Mouse (Mus musculus) hindbrain, embryonic 14.5 days (tissue): Measurements from ENCODE around the gene Gm16181. TPM values are rescaled to one million over a fixed set of nuclear protein-coding genes. Genes with fewer than 3 reads are reported as not detected.

Experiments
- ATAC-seq: fragments of 200-750 bp; cut with Nextera tagmentation; 2 replicates; pipeline ENCODE4 v1.8.0; 2017; ENCODE audit warnings: moderate number of reproducible peaks, mild to moderate bottlenecking, moderate TSS enrichment, moderate library complexity; ENCODE audit not compliant: low FRiP score
- DNase-seq: peaks from one replicate; pipeline ENCODE4 v3.0.0-alpha.2; 2015; ENCODE audit warnings: low spot score
- H3K27ac ChIP-seq: fragments of 300-500 bp; sonication (generic); 2 replicates; pipeline ENCODE4 v1.5.1; 2014; ENCODE audit warnings: mild to moderate bottlenecking, moderate library complexity
- H3K27me3 ChIP-seq: fragments of 300-500 bp; sonication (generic); 2 replicates; pipeline ENCODE4 v1.6.1; 2014; ENCODE audit warnings: mild to moderate bottlenecking, low read length, mixed read lengths; ENCODE audit not compliant: control insufficient read depth, insufficient read depth
- H3K36me3 ChIP-seq: fragments of 300-500 bp; sonication (generic); replicated peaks from 2 replicates; pipeline ENCODE4 v1.6.1; 2014; ENCODE audit not compliant: control insufficient read depth, insufficient read depth
- H3K4me1 ChIP-seq: fragments of 300-500 bp; sonication (generic); replicated peaks from 2 replicates; pipeline ENCODE4 v1.6.1; 2014; ENCODE audit warnings: antibody characterized with exemption, low read length, mixed read lengths; ENCODE audit not compliant: control insufficient read depth, insufficient read depth
- H3K4me2 ChIP-seq: fragments of 300-500 bp; sonication (generic); replicated peaks from 2 replicates; pipeline ENCODE4 v1.6.1; 2014; ENCODE audit warnings: mild to moderate bottlenecking, moderate library complexity
- H3K4me3 ChIP-seq: fragments of 300-500 bp; sonication (generic); replicated peaks from 2 replicates; pipeline ENCODE4 v1.5.1; 2014; ENCODE audit warnings: mild to moderate bottlenecking, low read length
- H3K9ac ChIP-seq: fragments of 300-500 bp; sonication (generic); 2 replicates; pipeline ENCODE4 v1.6.1; 2014
- H3K9me3 ChIP-seq: fragments of 300-500 bp; sonication (generic); 2 replicates; pipeline ENCODE4 v1.6.1; 2016; ENCODE audit warnings: low read length; ENCODE audit not compliant: control insufficient read depth
- WGBS: fragments of 180-500 bp; shearing (Covaris S2); extraction: QIAGEN DNeasy Blood & Tissue Kit; methylation state at CpG from one replicate; pipeline ENCODE4 v1.1.7; 2014; 5-methylcytosine and 5-hydroxymethylcytosine counted together
- polyA plus RNA-seq: library from polyadenylated mRNA; unstranded; fragments of >200 nt; fragmentation: Nextera tagmentation; extraction: Ambion mirVana; gene quantifications from 2 replicates; pipeline ENCODE4 v1.2.1, GENCODE M21; 2014

Gene Gm16181
- polyA plus RNA-seq, 1 experiment from 2014 or later: not detected

- no peak overlapping the region for H3K4me3 ChIP-seq
- no peaks in the 10 kb centered on the region for H3K36me3 ChIP-seq
- H3K9ac ChIP-seq: no peak overlapping the region
- no peak overlapping the region for H3K27ac ChIP-seq
- H3K9me3 ChIP-seq: no peaks in the 10 kb centered on the region
- ATAC-seq: no peak
- H3K27me3 ChIP-seq: peaks cover 17% of the 10 kb centered on the region
- H3K4me1 ChIP-seq: 0 out of 2 replicates have a peak, but pooled peaks cover 2% of the 10 kb centered on the region
- no peak for DNase-seq
- no peak overlapping the region for H3K4me2 ChIP-seq
- WGBS: 75% methylated on average over 11 of the region's 11 CpGs
Observed at GRCm38 (mm10) chr17:35201128-35201527, 19.5 kb upstream of the Gm16181 start.

GRCm38 (mm10) chr17:35201787-35202186 is 18.8 kb upstream of the Gm16181 start, which contains the start of gene Tnf:
TSS of gene Tnf (minus strand) at chr17:35202007.
- H3K4me2 ChIP-seq: no peak within 1 kb of the TSS
- WGBS: 51% methylated on average over 13 of the region's 13 CpGs
- H3K36me3 ChIP-seq: no peaks in the 10 kb centered on the region
- DNase-seq: no peak
- no peak for ATAC-seq
- H3K27me3 ChIP-seq: peaks cover 12% of the 10 kb centered on the region
- no peak within 1 kb of the TSS for H3K27ac ChIP-seq
- H3K9me3 ChIP-seq: no peaks in the 10 kb centered on the region
- H3K4me3 ChIP-seq: no peak within 1 kb of the TSS
- H3K4me1 ChIP-seq: no peaks in the 10 kb centered on the region
- no peak within 1 kb of the TSS for H3K9ac ChIP-seq

GRCm38 (mm10) chr17:35202442-35202841 is 18.2 kb upstream of the Gm16181 start:
- Histone ChIP-seq H3K9me3 (no peaks in the 10 kb centered on the region), H3K4me2 (no peak overlapping the region), H3K27me3 (peaks cover 7% of the 10 kb centered on the region; the same call in 1 of the 2 replicates), H3K4me1 (no peaks in the 10 kb centered on the region), H3K36me3 (no peaks in the 10 kb centered on the region), H3K27ac (no peak overlapping the region), H3K9ac (no peak overlapping the region), H3K4me3 (no peak overlapping the region)
- WGBS: 80% methylated on average over 4 of the region's 4 CpGs
- DNase-seq: no peak
- no peak for ATAC-seq

- H3K9ac ChIP-seq: 0 out of 2 replicates have a peak within 1 kb of the TSS, but pooled peaks have one; percentile 11
- 36% methylated on average over 20 of the region's 20 CpGs for WGBS
- no peaks in the 10 kb centered on the region for H3K36me3 ChIP-seq
- H3K27me3 ChIP-seq: peaks cover 7% of the 10 kb centered on the region; the same call in 1 of the 2 replicates
- H3K4me3 ChIP-seq: no peak within 1 kb of the TSS
- no peak within 1 kb of the TSS for H3K4me2 ChIP-seq
- no peaks in the 10 kb centered on the region for H3K4me1 ChIP-seq
- DNase-seq (no peak), ATAC-seq (no peak)
- H3K27ac ChIP-seq: no peak within 1 kb of the TSS
- H3K9me3 ChIP-seq: no peaks in the 10 kb centered on the region
Observed at GRCm38 (mm10) chr17:35204494-35205379, 15.9 kb upstream of the Gm16181 start, which contains the start of gene Lta. TSS of gene Lta (minus strand) at chr17:35205351.

- WGBS: 59% methylated on average over 10 of the region's 10 CpGs
- Histone ChIP-seq H3K9me3 (no peaks in the 10 kb centered on the region), H3K27me3 (peaks cover 7% of the 10 kb centered on the region; the same call in 1 of the 2 replicates), H3K4me2 (no peak overlapping the region), H3K27ac (no peak overlapping the region), H3K4me3 (no peak overlapping the region), H3K36me3 (no peaks in the 10 kb centered on the region), H3K9ac (0 out of 2 replicates have a peak overlapping the region, but pooled peaks have one; percentile 11), H3K4me1 (no peaks in the 10 kb centered on the region)
- DNase-seq (no peak), ATAC-seq (no peak)
Observed at GRCm38 (mm10) chr17:35205380-35205769, 15.3 kb upstream of the Gm16181 start.

GRCm38 (mm10) chr17:35209785-35210535 is 10.7 kb upstream of the Gm16181 start:
- no peak overlapping the region for H3K4me2 ChIP-seq
- H3K27me3 ChIP-seq: peaks cover 4% of the 10 kb centered on the region; the same call in 1 of the 2 replicates
- WGBS: 73% methylated on average over 12 of the region's 12 CpGs
- no peak for ATAC-seq
- H3K9me3 ChIP-seq: no peaks in the 10 kb centered on the region
- H3K4me1 ChIP-seq: no peaks in the 10 kb centered on the region
- H3K27ac ChIP-seq: no peak overlapping the region
- no peak for DNase-seq
- no peak overlapping the region for H3K4me3 ChIP-seq
- H3K9ac ChIP-seq: no peak overlapping the region
- no peaks in the 10 kb centered on the region for H3K36me3 ChIP-seq

GRCm38 (mm10) chr17:35210593-35210992 is 10.0 kb upstream of the Gm16181 start:
- Histone ChIP-seq H3K36me3 (no peaks in the 10 kb centered on the region), H3K9me3 (no peaks in the 10 kb centered on the region), H3K4me3 (no peak overlapping the region), H3K4me1 (no peaks in the 10 kb centered on the region), H3K27ac (no peak overlapping the region), H3K9ac (no peak overlapping the region), H3K4me2 (no peak overlapping the region), H3K27me3 (no peaks in the 10 kb centered on the region)
- WGBS: 82% methylated on average over 3 of the region's 3 CpGs
- no peak for DNase-seq
- no peak for ATAC-seq

- Histone ChIP-seq H3K4me1 (no peaks in the 10 kb centered on the region), H3K4me2 (no peak overlapping the region), H3K27me3 (no peaks in the 10 kb centered on the region), H3K36me3 (no peaks in the 10 kb centered on the region), H3K9ac (no peak overlapping the region), H3K4me3 (no peak overlapping the region), H3K27ac (no peak overlapping the region), H3K9me3 (no peaks in the 10 kb centered on the region)
- DNase-seq (no peak), ATAC-seq (no peak)
- WGBS: 94% methylated on average over 5 of the region's 5 CpGs
Observed at GRCm38 (mm10) chr17:35213071-35213470, 7.6 kb upstream of the Gm16181 start.

- DNase-seq (no peak), ATAC-seq (no peak)
- H3K9ac ChIP-seq: no peak overlapping the region
- no peaks in the 10 kb centered on the region for H3K27me3 ChIP-seq
- peaks cover 23% of the 10 kb centered on the region for H3K36me3 ChIP-seq
- no peaks in the 10 kb centered on the region for H3K4me1 ChIP-seq
- H3K9me3 ChIP-seq: no peaks in the 10 kb centered on the region
- WGBS: 84% methylated on average over 18 of the region's 18 CpGs
- no peak overlapping the region for H3K4me2 ChIP-seq
- H3K27ac ChIP-seq: no peak overlapping the region
- H3K4me3 ChIP-seq: no peak overlapping the region
Observed at GRCm38 (mm10) chr17:35218516-35219193, 2.0 kb upstream of the Gm16181 start.
